Mouse (Mus musculus) retina, postnatal 7 days (tissue): ENCODE data around the gene Tex10.

ENCODE experiments used
- DNase-seq: peaks from one replicate; pipeline ENCODE4 v3.0.0-alpha.2; 2012; ENCODE audit warnings: low read depth, low spot score

Gene Tex10

GRCm38 (mm10) chr4:48472792-48473650 is at the start of gene Tex10:
Gene Tex10, minus strand, starts transcription at chr4:48473459.
- DNase-seq: peak; percentile 84

DNA sequence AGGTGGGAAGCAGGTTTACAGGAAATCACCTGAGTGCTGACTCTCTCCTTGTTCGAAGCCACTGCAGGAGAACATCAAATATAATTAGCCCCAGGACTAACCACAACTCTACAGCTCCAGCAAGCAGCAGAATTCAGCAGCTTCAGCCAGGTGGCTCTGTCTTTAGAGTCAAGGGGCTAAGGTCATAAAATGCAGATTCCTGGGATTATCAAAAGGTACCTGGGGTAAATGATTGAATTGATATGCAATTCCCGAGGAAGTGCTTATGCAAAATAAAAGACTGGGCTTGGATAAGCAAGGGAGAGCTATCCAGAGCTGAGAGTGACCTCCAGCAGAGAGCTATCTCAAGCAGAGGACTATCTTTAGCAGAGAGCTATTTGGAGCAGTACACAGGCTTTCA is 37.6 kb upstream of the Tex10 start:
- DNase-seq: no peak

DNA sequence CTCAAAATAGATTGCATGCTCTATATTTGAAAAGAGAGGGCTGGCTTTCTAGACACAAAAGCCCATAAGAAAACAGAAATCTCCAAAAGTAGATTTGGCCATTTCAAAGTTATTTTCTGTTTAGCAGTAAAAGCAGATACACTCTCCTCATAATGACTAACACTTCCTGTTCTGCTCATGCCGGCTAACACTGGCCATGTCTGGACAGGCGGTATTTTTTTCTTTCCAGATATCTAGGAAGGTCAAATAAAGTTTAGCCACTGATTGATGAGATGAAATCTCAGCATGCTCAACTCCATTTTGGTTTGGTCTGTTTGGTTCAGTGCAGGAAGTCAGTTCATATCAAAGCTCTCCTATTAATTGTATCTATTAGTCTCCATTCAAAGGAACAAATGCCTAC is 19.3 kb upstream of the Tex10 start:
- no peak for DNase-seq

GRCm38 (mm10) chr4:48491290-48491743 is 18.1 kb upstream of the Tex10 start:
- no peak for DNase-seq

DNA sequence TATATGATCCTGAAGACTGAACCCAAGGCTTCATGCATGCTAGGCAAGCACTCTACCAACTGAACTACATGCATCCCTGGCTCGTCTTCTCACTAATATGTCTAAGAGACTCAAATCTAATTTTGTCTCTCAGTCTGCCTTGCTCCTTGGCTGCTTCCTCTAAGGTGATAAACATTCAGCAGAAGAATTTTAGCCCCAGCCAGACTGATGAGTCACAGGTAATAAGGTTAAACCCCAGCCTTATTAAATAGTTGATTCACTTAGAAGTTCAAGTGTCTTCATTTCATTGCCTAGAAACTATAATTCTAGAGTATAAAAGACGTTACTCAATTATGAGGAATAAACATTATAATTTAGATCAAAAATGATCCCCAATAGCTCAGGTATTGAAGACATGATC is 15.7 kb upstream of the Tex10 start:
- DNase-seq: no peak

- no peak for DNase-seq
Observed at GRCm38 (mm10) chr4:48481287-48481686, 8.0 kb upstream of the Tex10 start.

GRCm38 (mm10) chr4:48473651-48474011 is 372 bp upstream of the Tex10 start:
- DNase-seq: no peak

- DNase-seq: no peak
Observed at GRCm38 (mm10) chr4:48472052-48472791, 1.0 kb downstream of the Tex10 start.

DNA sequence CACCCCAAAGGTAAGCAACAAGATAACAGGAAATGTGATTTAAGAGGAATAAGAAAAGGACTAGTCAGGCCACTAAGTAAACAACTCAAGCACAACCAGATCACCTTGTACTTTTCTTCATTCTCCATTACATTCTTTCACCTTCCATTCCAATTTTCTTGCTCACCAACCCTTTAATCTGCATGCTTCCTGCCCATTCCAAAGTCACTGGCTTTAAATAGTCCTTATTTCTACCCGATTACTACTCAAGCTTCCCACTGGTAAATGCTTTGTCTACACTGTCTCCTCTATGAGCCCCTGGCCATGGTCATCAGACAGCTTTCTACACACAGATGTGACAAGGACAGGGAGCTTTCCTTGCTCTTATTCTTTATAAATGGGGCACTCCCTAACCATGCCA is 2.3 kb downstream of the Tex10 start:
- DNase-seq: no peak

- DNase-seq: no peak
Observed at GRCm38 (mm10) chr4:48461060-48461459, 12.2 kb downstream of the Tex10 start.

DNA sequence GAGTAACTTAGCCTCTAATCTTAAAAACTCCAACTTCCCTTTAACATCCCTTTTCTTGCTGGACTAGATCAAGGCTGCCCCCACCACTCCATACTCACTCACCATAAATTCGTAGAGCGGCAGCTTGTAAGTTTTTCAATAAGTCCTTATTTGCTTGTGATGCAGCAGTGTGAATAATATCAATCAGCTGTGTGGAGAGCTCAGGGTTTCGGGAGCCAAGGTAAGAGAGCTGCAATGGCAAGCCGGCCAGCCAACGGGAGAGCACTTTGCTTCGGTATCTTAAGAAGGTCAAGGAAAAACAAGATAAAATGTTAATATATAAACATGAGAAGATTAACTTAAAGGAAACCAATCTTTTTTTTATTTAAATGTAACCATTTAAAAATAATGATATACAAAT is 14.8 kb downstream of the Tex10 start:
- DNase-seq: no peak

DNA sequence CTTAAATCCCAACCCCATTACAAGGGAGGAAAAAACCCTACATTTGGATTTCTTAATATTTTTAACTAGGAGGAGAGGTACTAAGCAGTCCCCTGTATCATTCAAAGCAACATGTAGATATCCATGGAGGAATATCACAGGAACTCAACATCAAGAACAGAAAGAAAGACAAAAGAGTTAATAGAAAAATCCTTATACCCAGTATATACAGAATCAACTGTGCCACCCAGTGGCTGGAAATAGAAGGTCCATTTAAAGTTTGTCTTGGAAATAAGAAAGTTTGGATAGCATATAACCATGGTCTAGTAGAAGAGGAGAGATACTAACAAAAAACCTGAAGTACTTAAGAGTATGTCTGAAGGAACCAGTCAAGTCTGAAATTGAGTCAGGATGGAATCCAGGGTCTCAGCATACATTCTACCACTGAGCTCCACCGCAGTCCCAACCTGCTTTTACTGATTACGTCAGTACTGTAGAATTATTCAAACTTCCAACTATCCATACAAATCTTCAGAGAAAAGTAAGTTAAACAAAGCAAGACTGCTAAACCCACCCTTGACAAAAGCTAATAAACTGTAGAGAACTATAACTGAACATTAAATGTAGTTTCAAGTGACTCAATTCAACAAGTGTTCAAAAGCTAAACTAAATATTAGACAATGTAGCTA is 19.0 kb downstream of the Tex10 start:
- DNase-seq: no peak

- no peak for DNase-seq
Observed at GRCm38 (mm10) chr4:48428054-48428453, 45.2 kb downstream of the Tex10 start.

- no peak for DNase-seq
Observed at GRCm38 (mm10) chr4:48427413-48427812, 45.8 kb downstream of the Tex10 start.

DNA sequence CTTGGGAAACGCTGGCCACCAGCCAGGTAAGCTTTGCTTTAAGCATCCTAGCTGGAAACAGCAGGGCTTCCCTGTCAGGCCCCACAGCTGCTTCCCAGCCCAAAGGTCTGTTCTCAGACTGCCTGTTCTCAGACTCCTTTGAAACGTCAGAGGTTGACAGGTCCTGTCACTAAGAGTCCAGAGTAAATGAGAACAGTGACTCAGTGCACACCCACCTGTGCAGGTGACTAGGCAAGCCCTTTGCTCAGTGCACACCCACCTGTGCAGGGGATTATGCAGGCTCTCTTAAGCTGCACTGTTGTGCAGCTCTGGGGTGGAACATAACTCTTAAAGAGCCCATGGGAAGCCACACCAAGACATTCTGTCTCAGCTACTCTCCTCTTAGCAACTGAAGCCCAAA is 49.5 kb downstream of the Tex10 start:
- DNase-seq: no peak

DNA sequence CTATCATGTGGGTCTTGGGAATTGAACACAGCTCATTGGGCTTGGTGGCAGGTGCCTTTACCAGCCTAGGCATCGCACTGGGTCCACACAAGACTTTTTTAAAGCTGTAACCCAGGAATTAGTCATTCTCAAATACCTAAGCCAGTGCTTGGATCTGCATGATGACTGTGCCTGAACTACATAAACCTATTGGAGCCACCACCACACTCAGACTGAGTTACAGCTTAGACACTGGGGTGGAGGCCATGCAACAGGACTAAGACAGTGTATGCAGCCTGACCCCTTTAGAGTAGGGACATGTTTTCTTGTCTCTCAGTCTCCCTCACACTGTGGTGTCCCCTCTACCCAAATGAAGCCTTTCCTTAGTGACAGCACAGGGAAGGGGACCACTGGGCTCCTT is 50.6 kb downstream of the Tex10 start:
- no peak for DNase-seq

GRCm38 (mm10) chr4:48418831-48419468 is 54.3 kb downstream of the Tex10 start:
- no peak for DNase-seq

DNA sequence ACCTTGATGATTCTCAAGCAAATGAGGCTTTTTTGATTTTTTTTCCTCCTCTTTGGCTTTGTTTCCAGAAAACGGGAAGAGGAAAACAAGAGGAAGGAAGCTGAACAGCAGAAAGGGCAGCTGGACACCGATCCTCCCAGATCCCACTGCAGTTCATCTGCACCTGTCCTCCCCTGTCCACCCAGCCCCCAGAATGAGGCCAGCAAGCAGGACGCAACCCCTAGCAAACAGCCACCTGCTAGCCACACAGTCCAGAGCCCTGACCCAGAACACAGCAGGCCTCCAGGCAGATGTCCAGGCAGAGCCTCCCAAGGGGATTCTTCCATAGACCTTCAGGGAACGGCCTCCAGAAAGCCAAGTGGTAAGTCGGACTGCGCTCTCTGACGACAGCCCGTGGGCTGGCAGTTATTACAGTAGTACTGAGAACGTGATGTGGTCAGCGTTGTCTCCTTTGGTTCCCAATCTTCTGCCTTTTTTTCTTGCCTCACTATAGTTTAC is 57.4 kb downstream of the Tex10 start:
- no peak for DNase-seq

- no peak for DNase-seq
Observed at GRCm38 (mm10) chr4:48413473-48413872, 59.8 kb downstream of the Tex10 start.

DNA sequence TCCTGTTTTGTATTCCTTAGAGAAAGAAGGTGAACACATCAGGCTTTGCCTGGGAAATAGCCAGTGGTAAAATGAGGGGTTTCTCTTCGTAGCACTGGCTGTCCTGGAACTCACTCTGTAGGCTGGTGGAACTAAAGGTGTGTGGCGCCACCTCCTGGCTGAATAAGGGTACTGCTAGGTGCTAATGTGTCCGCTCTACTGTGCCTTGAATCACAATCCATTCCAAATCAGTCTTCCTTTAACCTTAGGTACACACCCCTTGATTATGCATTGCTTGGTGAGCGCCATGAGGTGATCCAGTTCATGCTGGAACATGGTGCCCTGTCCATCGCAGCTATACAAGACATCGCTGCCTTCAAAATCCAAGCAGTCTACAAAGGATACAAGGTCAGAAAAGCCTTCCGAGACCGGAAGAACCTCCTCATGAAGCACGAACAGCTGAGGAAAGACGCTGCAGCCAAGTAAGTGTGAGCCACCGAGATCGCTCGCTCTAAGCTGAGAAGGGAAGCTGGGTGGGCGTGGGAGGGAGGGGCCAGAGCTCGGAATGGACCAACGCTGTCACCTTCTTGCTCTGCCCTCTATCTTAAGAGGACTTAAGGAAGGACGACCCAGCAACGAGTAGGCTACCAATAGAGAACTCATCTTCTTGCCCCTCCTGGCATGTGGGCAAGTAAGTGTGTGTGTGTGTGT is 65.8 kb downstream of the Tex10 start:
- DNase-seq: peak; percentile 46
